Mouse (Mus musculus): ENCODE measurements around the gene Crybg1. TPM values are rescaled to one million over a fixed set of nuclear protein-coding genes. Genes with fewer than 3 reads are reported as not detected.

Crybg1 gene
- polyA plus RNA-seq, 1 experiment from 2014 or later, result 0.43 TPM

DNA sequence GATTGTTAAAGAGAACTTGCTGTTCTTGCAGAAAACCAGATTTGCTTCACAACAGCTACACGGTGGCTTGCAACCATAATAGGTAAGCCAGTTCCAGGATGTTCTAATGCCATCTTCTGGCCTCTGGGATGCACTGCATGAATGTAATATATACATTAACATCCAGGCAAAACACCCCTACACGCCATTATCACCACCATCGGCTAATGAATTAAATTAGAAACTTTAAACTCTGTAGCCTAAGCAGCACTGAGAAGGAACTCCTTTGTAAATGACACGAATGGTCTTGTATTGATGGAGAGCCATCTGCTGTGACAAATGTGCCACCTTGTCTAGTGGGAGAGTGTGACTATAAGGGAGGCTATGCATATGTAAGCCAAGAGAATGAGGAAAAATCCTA, 11.5 kb upstream of the Crybg1 start:
- no peak for ATAC-seq (ENCODE audit: insufficient number of reproducible peaks, low FRiP score, low TSS enrichment, low read depth)
- Histone ChIP-seq H3K4me3 (ENCODE audit: low read depth, low read length) (no peak overlapping the region), H3K9me3 (ENCODE audit: control insufficient read depth, low read length) (no peaks in the 10 kb centered on the region), H3K27ac (replicated peaks; ENCODE audit: low read depth, low read length) (no peak overlapping the region), H3K36me3 (ENCODE audit: control insufficient read depth, insufficient read depth, low read length) (no peaks in the 10 kb centered on the region), H3K9ac (ENCODE audit: low read length) (no peak overlapping the region), H3K4me1 (ENCODE audit: control insufficient read depth, insufficient read depth, low read length) (no peaks in the 10 kb centered on the region), H3K27me3 (ENCODE audit: control insufficient read depth, insufficient read depth, low read length) (no peaks in the 10 kb centered on the region), H3K4me2 (ENCODE audit: low read depth, severe bottlenecking) (no peak overlapping the region)
- no peak for DNase-seq (ENCODE audit: low spot score)
- WGBS, result 55% methylated on average over 4 of the region's 4 CpGs

DNA sequence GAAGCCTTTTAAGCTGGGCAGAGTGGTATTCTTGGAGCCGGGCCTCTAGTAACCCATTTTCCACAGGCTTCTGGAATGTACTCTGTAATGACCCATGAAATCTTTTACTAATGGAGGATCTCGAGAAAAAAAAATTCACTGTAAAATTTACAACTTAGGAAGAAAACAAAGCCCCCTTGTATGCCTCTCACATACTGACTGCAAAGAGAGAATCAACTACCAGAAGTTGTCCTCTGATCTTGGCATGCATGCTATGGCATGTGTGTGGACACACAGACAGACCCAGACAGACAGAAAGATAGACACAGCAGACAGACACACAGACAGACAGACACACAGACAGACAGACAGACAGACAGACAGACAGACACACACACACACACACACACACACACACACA, 8.8 kb upstream of the Crybg1 start:
- H3K9me3 ChIP-seq (ENCODE audit: control insufficient read depth, low read length), result no peaks in the 10 kb centered on the region
- ATAC-seq (ENCODE audit: insufficient number of reproducible peaks, low FRiP score, low TSS enrichment, low read depth) (no peak), DNase-seq (ENCODE audit: low spot score) (no peak)
- no peaks in the 10 kb centered on the region for H3K36me3 ChIP-seq (ENCODE audit: control insufficient read depth, insufficient read depth, low read length)
- H3K4me1 ChIP-seq (ENCODE audit: control insufficient read depth, insufficient read depth, low read length), result no peaks in the 10 kb centered on the region
- H3K27me3 ChIP-seq (ENCODE audit: control insufficient read depth, insufficient read depth, low read length), result no peaks in the 10 kb centered on the region
- H3K4me3 ChIP-seq (ENCODE audit: low read depth, low read length), result no peak overlapping the region
- no peak overlapping the region for H3K27ac ChIP-seq (replicated peaks; ENCODE audit: low read depth, low read length)
- 44% methylated on average over 2 of the region's 2 CpGs for WGBS
- no peak overlapping the region for H3K4me2 ChIP-seq (ENCODE audit: low read depth, severe bottlenecking)
- H3K9ac ChIP-seq (ENCODE audit: low read length), result no peak overlapping the region

DNA sequence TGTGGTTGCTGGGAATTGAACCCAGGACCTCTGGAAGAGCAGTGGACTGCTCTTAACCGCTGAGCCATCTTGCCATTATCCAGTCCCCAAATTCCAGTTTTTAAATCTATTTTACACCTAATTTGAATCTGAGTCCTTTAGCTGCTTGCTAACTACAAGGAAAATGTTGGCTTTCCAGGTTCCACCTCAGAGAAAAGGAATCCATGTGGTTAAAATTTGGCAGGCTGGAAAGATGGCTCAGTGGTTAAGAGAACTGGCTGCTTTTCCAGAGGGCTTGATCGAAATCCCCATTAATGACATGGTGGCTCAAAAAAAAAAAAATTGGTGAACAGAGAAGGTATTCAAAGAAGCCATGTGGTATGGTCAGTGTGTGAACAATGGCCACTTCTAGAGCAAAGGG, 1.8 kb upstream of the Crybg1 start:
- no peak overlapping the region for H3K4me2 ChIP-seq (ENCODE audit: low read depth, severe bottlenecking)
- H3K9me3 ChIP-seq (ENCODE audit: control insufficient read depth, low read length), result no peaks in the 10 kb centered on the region
- 90% methylated on average over 2 of the region's 2 CpGs for WGBS
- H3K27me3 ChIP-seq (ENCODE audit: control insufficient read depth, insufficient read depth, low read length), result no peaks in the 10 kb centered on the region
- no peak overlapping the region for H3K27ac ChIP-seq (replicated peaks; ENCODE audit: low read depth, low read length)
- H3K9ac ChIP-seq (ENCODE audit: low read length), result no peak overlapping the region
- no peak for ATAC-seq (ENCODE audit: insufficient number of reproducible peaks, low FRiP score, low TSS enrichment, low read depth)
- H3K4me1 ChIP-seq (ENCODE audit: control insufficient read depth, insufficient read depth, low read length), result 0 out of 2 replicates have a peak, but pooled peaks cover 3% of the 10 kb centered on the region
- no peaks in the 10 kb centered on the region for H3K36me3 ChIP-seq (ENCODE audit: control insufficient read depth, insufficient read depth, low read length)
- no peak for DNase-seq (ENCODE audit: low spot score)
- H3K4me3 ChIP-seq (ENCODE audit: low read depth, low read length), result no peak overlapping the region

DNA sequence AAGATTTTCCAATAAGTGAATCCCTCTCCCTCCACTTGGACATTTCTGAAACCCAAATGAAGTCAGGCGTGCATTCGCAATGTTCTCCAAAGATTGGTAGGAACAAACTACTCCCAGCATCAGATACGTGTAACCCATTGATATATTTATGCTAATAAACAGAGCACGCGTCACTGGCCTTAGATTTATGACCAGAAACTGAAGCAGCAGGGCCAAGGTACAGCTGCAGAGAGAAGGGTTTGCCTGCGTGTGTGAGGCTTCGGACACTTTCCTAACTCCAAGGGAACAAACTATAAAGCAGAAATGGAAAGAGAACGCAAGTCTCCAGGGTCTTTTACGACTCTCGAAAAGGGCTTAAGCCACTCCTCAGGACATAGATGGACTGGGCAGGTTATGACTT, 5.3 kb downstream of the Crybg1 start:
- H3K9me3 ChIP-seq (ENCODE audit: control insufficient read depth, low read length), result no peaks in the 10 kb centered on the region
- no peak for ATAC-seq (ENCODE audit: insufficient number of reproducible peaks, low FRiP score, low TSS enrichment, low read depth)

DNA sequence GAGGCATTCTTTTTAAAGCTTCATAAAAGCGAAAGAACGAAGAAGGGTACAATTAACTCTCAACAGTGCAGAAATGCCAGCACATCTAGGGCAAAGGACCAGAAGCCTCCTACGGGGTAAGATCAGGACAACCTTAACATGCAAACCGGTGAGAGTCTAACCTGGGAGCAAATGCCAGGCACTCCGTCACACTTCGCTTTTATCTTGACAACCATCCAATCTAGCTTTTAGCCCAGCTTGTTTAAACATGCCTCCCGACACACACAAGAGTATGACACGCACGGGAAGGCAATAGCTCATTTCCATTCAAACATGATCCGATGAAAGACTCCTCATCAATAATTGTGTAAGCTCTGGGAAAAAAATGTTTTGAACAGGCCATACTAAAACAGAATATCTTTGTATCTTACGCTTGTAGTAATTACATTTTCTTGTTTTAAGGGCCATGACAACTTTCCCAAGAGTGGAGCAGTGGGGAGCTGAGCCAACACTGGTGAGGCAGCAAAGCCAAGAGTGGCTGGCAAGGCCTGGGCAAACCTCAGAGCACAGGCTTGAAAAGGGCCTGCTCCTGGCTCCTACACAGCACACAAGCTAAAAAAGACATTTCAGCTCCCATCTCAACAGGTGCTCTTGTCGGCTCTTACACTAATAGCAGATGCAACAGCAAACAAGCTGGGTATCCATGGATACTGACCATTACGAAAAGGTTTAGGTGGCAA, 10.4 kb downstream of the Crybg1 start:
- H3K27me3 ChIP-seq (ENCODE audit: control insufficient read depth, insufficient read depth, low read length), result no peaks in the 10 kb centered on the region
- H3K36me3 ChIP-seq (ENCODE audit: control insufficient read depth, insufficient read depth, low read length), result no peaks in the 10 kb centered on the region
- no peaks in the 10 kb centered on the region for H3K4me1 ChIP-seq (ENCODE audit: control insufficient read depth, insufficient read depth, low read length)
- ATAC-seq (ENCODE audit: insufficient number of reproducible peaks, low FRiP score, low TSS enrichment, low read depth) (no peak), DNase-seq (ENCODE audit: low spot score) (no peak)
- no peak overlapping the region for H3K27ac ChIP-seq (replicated peaks; ENCODE audit: low read depth, low read length)
- no peak overlapping the region for H3K9ac ChIP-seq (ENCODE audit: low read length)
- H3K4me2 ChIP-seq (ENCODE audit: low read depth, severe bottlenecking), result no peak overlapping the region
- no peak overlapping the region for H3K4me3 ChIP-seq (ENCODE audit: low read depth, low read length)
- H3K9me3 ChIP-seq (ENCODE audit: control insufficient read depth, low read length), result no peaks in the 10 kb centered on the region
- WGBS, result 79% methylated on average over 13 of the region's 13 CpGs

More for the DNA sequence above, 5.3 kb downstream of the Crybg1 start:
- WGBS, result 78% methylated on average over 10 of the region's 10 CpGs
- H3K36me3 ChIP-seq (ENCODE audit: control insufficient read depth, insufficient read depth, low read length), result no peaks in the 10 kb centered on the region
- DNase-seq (ENCODE audit: low spot score), result no peak
- H3K4me1 ChIP-seq (ENCODE audit: control insufficient read depth, insufficient read depth, low read length), result no peaks in the 10 kb centered on the region
- no peak overlapping the region for H3K27ac ChIP-seq (replicated peaks; ENCODE audit: low read depth, low read length)
- H3K4me3 ChIP-seq (ENCODE audit: low read depth, low read length), result no peak overlapping the region
- no peak overlapping the region for H3K4me2 ChIP-seq (ENCODE audit: low read depth, severe bottlenecking)
- H3K9ac ChIP-seq (ENCODE audit: low read length), result no peak overlapping the region
- no peaks in the 10 kb centered on the region for H3K27me3 ChIP-seq (ENCODE audit: control insufficient read depth, insufficient read depth, low read length)

DNA sequence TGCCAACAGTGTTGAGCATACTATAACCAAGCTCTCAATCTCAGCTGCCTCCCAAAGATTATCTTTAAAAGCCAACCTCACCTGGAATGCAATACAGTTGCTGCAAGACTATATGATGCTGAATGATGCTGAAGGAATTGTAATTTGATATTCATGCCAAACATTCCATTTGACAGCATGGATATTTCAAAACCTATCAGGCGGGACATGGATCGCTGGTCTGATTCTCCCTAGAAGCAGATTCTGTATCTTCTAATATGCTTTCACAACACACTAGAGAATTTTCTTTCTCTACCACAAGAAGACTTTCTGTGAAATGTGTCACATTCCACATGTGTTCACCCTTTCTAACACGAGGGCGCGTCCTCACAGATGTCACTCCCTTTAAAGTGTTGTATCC, 22.6 kb downstream of the Crybg1 start:
- Histone ChIP-seq H3K4me1 (ENCODE audit: control insufficient read depth, insufficient read depth, low read length) (no peaks in the 10 kb centered on the region), H3K9ac (ENCODE audit: low read length) (no peak overlapping the region), H3K36me3 (ENCODE audit: control insufficient read depth, insufficient read depth, low read length) (no peaks in the 10 kb centered on the region), H3K27ac (replicated peaks; ENCODE audit: low read depth, low read length) (no peak overlapping the region), H3K9me3 (ENCODE audit: control insufficient read depth, low read length) (no peaks in the 10 kb centered on the region), H3K4me3 (ENCODE audit: low read depth, low read length) (no peak overlapping the region), H3K27me3 (ENCODE audit: control insufficient read depth, insufficient read depth, low read length) (no peaks in the 10 kb centered on the region), H3K4me2 (ENCODE audit: low read depth, severe bottlenecking) (no peak overlapping the region)
- 75% methylated on average over 5 of the region's 5 CpGs for WGBS
- DNase-seq (ENCODE audit: low spot score), result no peak
- no peak for ATAC-seq (ENCODE audit: insufficient number of reproducible peaks, low FRiP score, low TSS enrichment, low read depth)

DNA sequence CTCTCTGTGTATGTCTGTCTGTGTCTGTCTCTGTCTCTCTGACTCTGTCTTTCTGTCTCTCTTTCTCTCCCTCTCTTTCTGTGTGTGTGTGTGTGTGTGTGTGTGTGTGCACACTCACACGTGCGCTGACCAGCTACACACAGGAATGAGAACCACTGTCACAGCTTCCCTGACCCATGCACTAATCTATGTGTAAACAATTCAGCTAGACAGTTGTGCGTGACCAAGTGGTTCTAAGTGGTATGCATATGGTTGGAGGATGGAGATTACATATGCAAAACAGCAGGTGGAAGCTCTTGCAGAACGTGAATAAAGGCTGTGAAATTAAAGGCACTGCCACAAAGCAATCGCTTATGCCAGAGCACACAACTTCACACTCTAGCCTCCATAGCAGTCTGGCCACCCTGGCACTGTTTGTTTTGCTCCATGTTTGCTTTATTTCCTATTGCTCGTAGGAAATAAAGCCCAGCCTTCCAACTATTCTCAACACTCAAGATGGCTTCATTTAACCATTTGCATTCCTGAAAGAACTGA, 24.2 kb downstream of the Crybg1 start:
- Histone ChIP-seq H3K27ac (replicated peaks; ENCODE audit: low read depth, low read length) (no peak overlapping the region), H3K9ac (ENCODE audit: low read length) (no peak overlapping the region), H3K9me3 (ENCODE audit: control insufficient read depth, low read length) (no peaks in the 10 kb centered on the region), H3K4me3 (ENCODE audit: low read depth, low read length) (no peak overlapping the region), H3K27me3 (ENCODE audit: control insufficient read depth, insufficient read depth, low read length) (no peaks in the 10 kb centered on the region), H3K4me2 (ENCODE audit: low read depth, severe bottlenecking) (no peak overlapping the region), H3K4me1 (ENCODE audit: control insufficient read depth, insufficient read depth, low read length) (no peaks in the 10 kb centered on the region), H3K36me3 (ENCODE audit: control insufficient read depth, insufficient read depth, low read length) (no peaks in the 10 kb centered on the region)
- ATAC-seq (ENCODE audit: insufficient number of reproducible peaks, low FRiP score, low TSS enrichment, low read depth) (no peak), DNase-seq (ENCODE audit: low spot score) (no peak)
- WGBS, result 73% methylated on average over 6 of the region's 6 CpGs

DNA sequence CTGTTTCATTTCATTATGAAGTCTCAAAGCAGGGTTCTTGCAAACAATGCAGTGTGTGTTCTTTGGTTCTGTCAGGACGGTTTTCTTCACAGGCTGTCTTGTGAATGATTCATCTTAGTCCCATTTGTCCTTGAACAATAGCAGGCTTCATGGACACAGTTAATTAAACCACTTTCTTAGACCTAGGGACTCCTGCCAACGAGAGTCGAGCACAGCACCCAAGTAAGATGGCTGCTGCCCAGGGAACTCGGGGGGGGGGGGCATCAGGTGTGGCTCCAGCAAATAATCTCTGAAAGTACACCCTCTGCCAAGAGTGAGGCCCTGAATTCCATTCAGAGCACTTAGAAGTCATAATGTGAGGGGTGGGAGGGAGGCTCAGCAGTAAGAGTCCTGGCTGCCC, 30.0 kb downstream of the Crybg1 start:
- Histone ChIP-seq H3K9ac (ENCODE audit: low read length) (no peak overlapping the region), H3K27me3 (ENCODE audit: control insufficient read depth, insufficient read depth, low read length) (no peaks in the 10 kb centered on the region), H3K4me3 (ENCODE audit: low read depth, low read length) (no peak overlapping the region), H3K27ac (replicated peaks; ENCODE audit: low read depth, low read length) (no peak overlapping the region), H3K4me2 (ENCODE audit: low read depth, severe bottlenecking) (no peak overlapping the region), H3K9me3 (ENCODE audit: control insufficient read depth, low read length) (no peaks in the 10 kb centered on the region), H3K36me3 (ENCODE audit: control insufficient read depth, insufficient read depth, low read length) (no peaks in the 10 kb centered on the region), H3K4me1 (ENCODE audit: control insufficient read depth, insufficient read depth, low read length) (no peaks in the 10 kb centered on the region)
- WGBS, result 73% methylated on average over 4 of the region's 4 CpGs
- ATAC-seq (ENCODE audit: insufficient number of reproducible peaks, low FRiP score, low TSS enrichment, low read depth), result no peak
- DNase-seq (ENCODE audit: low spot score), result no peak

DNA sequence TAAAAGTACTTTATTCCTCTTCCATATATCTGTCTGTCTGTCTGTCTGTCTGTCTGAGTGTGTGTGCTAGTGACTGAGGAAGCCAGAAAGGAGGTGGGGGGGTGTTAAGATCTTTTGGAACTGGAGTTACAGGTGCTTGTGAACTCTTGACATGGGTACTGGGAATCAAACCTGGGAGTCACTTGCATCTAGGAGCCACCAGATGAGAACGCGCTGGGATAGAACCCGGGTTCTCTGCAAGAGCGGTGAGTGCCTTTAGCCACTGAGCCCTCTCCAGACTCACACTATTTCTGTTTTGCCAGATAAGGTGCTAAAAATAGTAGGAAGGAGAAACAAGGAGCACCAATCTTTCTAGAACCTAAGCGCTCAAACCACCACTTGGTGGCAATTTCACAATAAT, 31.9 kb downstream of the Crybg1 start:
- DNase-seq (ENCODE audit: low spot score) (no peak), ATAC-seq (ENCODE audit: insufficient number of reproducible peaks, low FRiP score, low TSS enrichment, low read depth) (no peak)
- Histone ChIP-seq H3K27ac (replicated peaks; ENCODE audit: low read depth, low read length) (no peak overlapping the region), H3K9me3 (ENCODE audit: control insufficient read depth, low read length) (no peaks in the 10 kb centered on the region), H3K4me1 (ENCODE audit: control insufficient read depth, insufficient read depth, low read length) (no peaks in the 10 kb centered on the region), H3K4me2 (ENCODE audit: low read depth, severe bottlenecking) (no peak overlapping the region), H3K4me3 (ENCODE audit: low read depth, low read length) (no peak overlapping the region), H3K27me3 (ENCODE audit: control insufficient read depth, insufficient read depth, low read length) (no peaks in the 10 kb centered on the region), H3K36me3 (ENCODE audit: control insufficient read depth, insufficient read depth, low read length) (no peaks in the 10 kb centered on the region), H3K9ac (ENCODE audit: low read length) (no peak overlapping the region)
- 95% methylated on average over 5 of the region's 5 CpGs for WGBS

Data from limb, embryonic 11.5 days (tissue).